8 mouse cellular contexts compared by ENCODE assay signal in the genomic region with DNA sequence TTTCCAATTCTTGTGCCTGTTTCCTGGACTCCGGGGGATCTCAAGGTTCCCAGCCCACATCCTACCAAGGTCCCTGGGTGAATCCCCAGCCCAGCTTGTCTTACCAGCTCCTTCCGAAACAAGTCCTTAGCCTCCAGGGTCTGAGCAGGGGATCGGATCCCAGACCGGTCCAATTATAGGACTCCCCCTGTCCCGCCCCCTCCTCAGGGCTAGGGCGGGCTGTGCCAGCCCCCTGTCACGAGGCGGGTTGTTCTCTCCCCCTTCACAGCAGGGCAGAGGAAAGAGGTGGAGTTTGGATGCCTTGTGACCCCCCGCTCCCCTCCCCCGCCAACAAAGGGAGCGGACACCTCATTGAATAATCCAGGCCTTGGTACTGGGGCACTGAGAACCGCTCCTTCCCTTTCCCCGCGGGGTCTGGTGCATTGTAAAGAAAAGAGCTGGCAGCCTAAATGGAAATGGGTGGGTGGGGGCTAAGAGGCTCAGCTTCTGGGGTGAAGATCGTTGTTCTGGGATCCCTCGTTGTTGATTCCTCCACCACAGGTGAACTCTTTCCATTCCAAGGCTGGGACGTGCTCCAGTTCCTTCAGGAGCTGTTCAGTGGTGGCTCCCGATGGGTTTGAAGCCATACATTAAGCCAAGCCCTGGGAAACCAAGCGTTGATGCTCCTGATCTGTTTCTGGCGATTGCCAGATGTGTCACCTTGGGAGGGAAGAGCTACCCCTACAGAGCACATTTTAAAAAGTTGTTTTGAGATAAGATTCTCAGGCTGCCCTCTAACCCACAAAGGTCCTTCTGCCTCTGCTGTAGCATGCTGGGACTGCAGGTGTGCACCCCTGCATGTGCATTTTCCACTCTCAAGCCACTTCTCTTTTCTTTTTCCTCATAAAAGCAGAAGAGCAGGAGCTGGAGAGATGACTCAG. TPM values are rescaled to one million over a fixed set of nuclear protein-coding genes. Genes with fewer than 3 reads are reported as not detected.
DNase-seq lines count a peak whose midpoint lies in the region; ATAC-seq and TF ChIP-seq lines count a peak whose summit lies in the region.

Gene Apoe (minus strand): TSS at position 282 of the 920 bp plus-strand sequence.

- DNase-seq in cerebellum, adult 2 months: peak; percentile 48 to 57
- peak; percentile 63 for DNase-seq in heart, adult 8-10 months (ENCODE audit: low spot score)
- peak; percentile 71 for DNase-seq in kidney, adult 2 months
- no peak for DNase-seq in limb, embryonic 11.5 days (ENCODE audit: low spot score)
- DNase-seq in midbrain, embryonic 10.5 days (ENCODE audit: low spot score): peak; percentile 60
- DNase-seq in splenic B cell, adult 2 months (ENCODE audit: low read depth, low spot score): peak; percentile 65

- no peaks in the 10 kb centered on the region for H3K27me3 ChIP-seq in cerebellum, adult 2 months (ENCODE audit: control insufficient read depth, insufficient read depth, low read length)
- no peaks in the 10 kb centered on the region for H3K27me3 ChIP-seq in embryonic facial prominence, embryonic 15.5 days
- no peaks in the 10 kb centered on the region for H3K27me3 ChIP-seq in kidney, adult 2 months (replicated peaks; ENCODE audit: control insufficient read depth, insufficient read depth, low read length)
- H3K27me3 ChIP-seq in limb, embryonic 11.5 days (ENCODE audit: control insufficient read depth, insufficient read depth, low read length): no peaks in the 10 kb centered on the region
- H3K27me3 ChIP-seq in midbrain, embryonic 10.5 days (ENCODE audit: low read depth, poor library complexity, severe bottlenecking): no peaks in the 10 kb centered on the region
- no peaks in the 10 kb centered on the region for H3K27me3 ChIP-seq in splenic B cell, adult 2 months (ENCODE audit: control insufficient read depth, insufficient read depth, low read length, poor library complexity, severe bottlenecking)

- ATAC-seq in cerebellum, adult (ENCODE audit: insufficient number of reproducible peaks, low FRiP score, low TSS enrichment): no peak
- ATAC-seq in embryonic facial prominence, embryonic 15.5 days (ENCODE audit: insufficient number of reproducible peaks, low FRiP score, low TSS enrichment, low read depth): peak; percentile 48
- peak; percentile 65 for ATAC-seq in limb, embryonic 11.5 days (ENCODE audit: insufficient number of reproducible peaks, low FRiP score, low TSS enrichment, low read depth)

- WGBS in cerebellum, adult 2 months: 4% methylated on average over 20 of the region's 20 CpGs
- under 1% methylated on average over 20 of the region's 20 CpGs for WGBS in embryonic facial prominence, embryonic 15.5 days
- WGBS in kidney, adult 2 months: 9% methylated on average over 20 of the region's 20 CpGs
- WGBS in limb, embryonic 11.5 days: 1% methylated on average over 20 of the region's 20 CpGs
- 1% methylated on average over 20 of the region's 20 CpGs for WGBS in midbrain, embryonic 10.5 days

- TF ChIP-seq CTCF in cerebellum, adult 2 months (IDR thresholded peaks at IDR 0.05; ENCODE audit: borderline replicate concordance, insufficient read depth, low read depth, low read length): no peak
- TF ChIP-seq CTCF in kidney, adult 2 months (conservative IDR thresholded peaks at IDR 0.05; ENCODE audit: insufficient read depth, insufficient read length, low read depth, low read length): 0 out of 2 replicates have a peak, but pooled peaks have one; percentile 2

- 0 out of 2 replicates have a peak, but pooled peaks cover 4% of the 10 kb centered on the region for H3K4me1 ChIP-seq in cerebellum, adult 2 months (ENCODE audit: control insufficient read depth, insufficient read depth, low read length)
- peaks cover 34% of the 10 kb centered on the region for H3K4me1 ChIP-seq in embryonic facial prominence, embryonic 15.5 days
- H3K4me1 ChIP-seq in kidney, adult 2 months (ENCODE audit: control insufficient read depth, insufficient read depth, low read length): peaks cover 20% of the 10 kb centered on the region
- peaks cover 12% of the 10 kb centered on the region for H3K4me1 ChIP-seq in limb, embryonic 11.5 days (ENCODE audit: control insufficient read depth, insufficient read depth, low read length)
- peaks cover 46% of the 10 kb centered on the region for H3K4me1 ChIP-seq in midbrain, embryonic 10.5 days

- H3K27ac ChIP-seq in cerebellum, adult 2 months (ENCODE audit: insufficient read depth, low read length): peak within 1 kb of the TSS; percentile 43; the same call in 1 of the 2 replicates
- peak within 1 kb of the TSS; percentile 36 for H3K27ac ChIP-seq in embryonic facial prominence, embryonic 15.5 days (replicated peaks)
- H3K27ac ChIP-seq in kidney, adult 2 months (ENCODE audit: insufficient read depth, low read depth, low read length): peak within 1 kb of the TSS; percentile 40
- H3K27ac ChIP-seq in limb, embryonic 11.5 days (replicated peaks; ENCODE audit: low read depth, low read length): no peak within 1 kb of the TSS
- H3K27ac ChIP-seq in midbrain, embryonic 10.5 days (replicated peaks): peak within 1 kb of the TSS; percentile 80

- peaks cover 31% of the 10 kb centered on the region for H3K36me3 ChIP-seq in embryonic facial prominence, embryonic 15.5 days
- H3K36me3 ChIP-seq in kidney, adult 2 months (ENCODE audit: control insufficient read depth, insufficient read depth, low read length): no peaks in the 10 kb centered on the region
- peaks cover 5% of the 10 kb centered on the region; the same call in 1 of the 2 replicates for H3K36me3 ChIP-seq in limb, embryonic 11.5 days (ENCODE audit: control insufficient read depth, insufficient read depth, low read length)
- peaks cover 43% of the 10 kb centered on the region for H3K36me3 ChIP-seq in midbrain, embryonic 10.5 days
- H3K36me3 ChIP-seq in splenic B cell, adult 2 months (ENCODE audit: control insufficient read depth, insufficient read depth, low read length, poor library complexity, severe bottlenecking): no peaks in the 10 kb centered on the region

- peak within 1 kb of the TSS; percentile 44 for H3K4me3 ChIP-seq in cerebellum, adult 2 months (replicated peaks; ENCODE audit: insufficient read depth, low read depth, low read length)
- H3K4me3 ChIP-seq in embryonic facial prominence, embryonic 15.5 days (replicated peaks): peak within 1 kb of the TSS; percentile 41
- peak within 1 kb of the TSS; percentile 26 for H3K4me3 ChIP-seq in kidney, adult 2 months (ENCODE audit: insufficient read depth, low read depth, low read length)
- H3K4me3 ChIP-seq in limb, embryonic 11.5 days (ENCODE audit: low read depth, low read length): peak within 1 kb of the TSS; percentile 29
- H3K4me3 ChIP-seq in midbrain, embryonic 10.5 days: peak within 1 kb of the TSS; percentile 59

- peak; percentile 35; the same call in 1 of the 2 replicates for TF ChIP-seq POLR2A in cerebellum, adult 2 months (IDR thresholded peaks at IDR 0.05; ENCODE audit: borderline replicate concordance, insufficient read depth, low read length)
- no peak for TF ChIP-seq POLR2A in kidney, adult 2 months (IDR thresholded peaks at IDR 0.05; ENCODE audit: low read depth, low read length)

- peak within 1 kb of the TSS; percentile 80 for H3K4me2 ChIP-seq in embryonic facial prominence, embryonic 15.5 days (replicated peaks)
- H3K4me2 ChIP-seq in limb, embryonic 11.5 days (ENCODE audit: low read depth, severe bottlenecking): peak within 1 kb of the TSS; percentile 73

- H3K9ac ChIP-seq in embryonic facial prominence, embryonic 15.5 days: peak within 1 kb of the TSS; percentile 21
- peak within 1 kb of the TSS; percentile 41 for H3K9ac ChIP-seq in limb, embryonic 11.5 days (ENCODE audit: low read length)

- H3K9me3 ChIP-seq in embryonic facial prominence, embryonic 15.5 days (replicated peaks): no peaks in the 10 kb centered on the region
- H3K9me3 ChIP-seq in limb, embryonic 11.5 days (ENCODE audit: control insufficient read depth, low read length): no peaks in the 10 kb centered on the region
- H3K9me3 ChIP-seq in midbrain, embryonic 10.5 days (replicated peaks): peaks cover 6% of the 10 kb centered on the region

RNA-seq across cellular contexts. Expression of gene Apoe, which starts in this region (rescaled TPM):
- 2,800 and 2,936 TPM in 2 replicates for polyA plus RNA-seq in cerebellum, adult 2 months (2012; rRNA removed)
- polyA plus RNA-seq in embryonic facial prominence, embryonic 15.5 days (2015; fragmentation: Nextera tagmentation; extraction: Ambion mirVana): 442 and 474 TPM in 2 replicates
- total RNA-seq in heart, adult 8-10 months (2022): 100 to 1,000 TPM; 172 to 309 (median 253) TPM
- 922 and 939 TPM in 2 replicates for polyA plus RNA-seq in kidney, adult 2 months (2012; rRNA removed)
- 83.0 and 83.4 TPM in 2 replicates for polyA plus RNA-seq in limb, embryonic 11.5 days (2014; fragmentation: Nextera tagmentation; extraction: Ambion mirVana)
- polyA plus RNA-seq in midbrain, embryonic 10.5 days (2016; fragmentation: Nextera tagmentation; extraction: Ambion mirVana): 166 and 199 TPM in 2 replicates
